Mouse (Mus musculus): ENCODE data around the gene Olfr523.

GRCm38 (mm10) chr7:140196002-140196401, 23.0 kb downstream of the Olfr523 start:
- TF ChIP-seq CTCF (IDR thresholded peaks at IDR 0.05; ENCODE audit: low read depth, low read length) (no peak), POLR2A (IDR thresholded peaks at IDR 0.05; ENCODE audit: insufficient read depth, low read length) (no peak)
